Mouse (Mus musculus) kidney, adult 2 months (tissue): ENCODE results near the gene Tmem87b.

Source experiments
- CTCF ChIP-seq: fragments of 200-500 bp; conservative IDR thresholded peaks from 2 replicates; pipeline ENCODE4 v1.5.1; 2011; ENCODE audit warnings: low read depth, mild to moderate bottlenecking, control low read depth, low read length, moderate library complexity, mixed read lengths; ENCODE audit not compliant: insufficient read depth, insufficient read length
- POLR2A ChIP-seq: fragments of 200-500 bp; IDR thresholded peaks from one replicate; pipeline ENCODE4 v1.6.1; 2011; ENCODE audit warnings: low read depth, low read length, control low read depth

GRCm38 (mm10) chr2:128856673-128857072 lies 38.8 kb downstream of the Tmem87b start:
- TF ChIP-seq CTCF (no peak), POLR2A (no peak)
